Mouse (Mus musculus) hindbrain, embryonic 15.5 days (tissue): ENCODE data around the gene Olfr64. TPM values are rescaled to one million over a fixed set of nuclear protein-coding genes. Genes with fewer than 3 reads are reported as not detected.

Experiments
- ATAC-seq: fragments of 200-750 bp; cut with Nextera tagmentation; 2 replicates; pipeline ENCODE4 v1.8.0; 2017; ENCODE audit warnings: low read depth, moderate number of reproducible peaks, moderate TSS enrichment; ENCODE audit not compliant: low FRiP score
- H3K27ac ChIP-seq: fragments of 300-500 bp; sonication (generic); replicated peaks from 2 replicates; pipeline ENCODE4 v1.5.1; 2015; ENCODE audit warnings: mild to moderate bottlenecking, inconsistent platforms
- H3K27me3 ChIP-seq: fragments of 300-500 bp; sonication (generic); 2 replicates; pipeline ENCODE4 v1.6.1; 2015; ENCODE audit warnings: control low read depth, inconsistent platforms
- H3K36me3 ChIP-seq: fragments of 300-500 bp; sonication (generic); 2 replicates; pipeline ENCODE4 v1.6.1; 2015; ENCODE audit warnings: control low read depth, inconsistent platforms
- H3K4me1 ChIP-seq: fragments of 300-500 bp; sonication (generic); replicated peaks from 2 replicates; pipeline ENCODE4 v1.6.1; 2015; ENCODE audit warnings: control low read depth, inconsistent platforms
- H3K4me2 ChIP-seq: fragments of 300-500 bp; sonication (generic); 2 replicates; pipeline ENCODE4 v1.6.1; 2015; ENCODE audit warnings: moderate library complexity, mild to moderate bottlenecking, inconsistent platforms
- H3K4me3 ChIP-seq: fragments of 300-500 bp; sonication (generic); 2 replicates; pipeline ENCODE4 v1.5.1; 2015; ENCODE audit warnings: mild to moderate bottlenecking, inconsistent platforms
- H3K9ac ChIP-seq: fragments of 300-500 bp; sonication (generic); 2 replicates; pipeline ENCODE4 v1.6.1; 2015; ENCODE audit warnings: inconsistent platforms
- H3K9me3 ChIP-seq: fragments of 300-500 bp; sonication (generic); 2 replicates; pipeline ENCODE4 v1.6.1; 2016; ENCODE audit warnings: control low read depth, inconsistent platforms
- WGBS: fragments of 180-500 bp; shearing (Covaris S2); methylation state at CpG from one replicate; pipeline ENCODE4 v1.1.7; 2015; 5-methylcytosine and 5-hydroxymethylcytosine counted together
- polyA plus RNA-seq: library from polyadenylated mRNA; unstranded; fragments of >200 nt; fragmentation: Nextera tagmentation; extraction: Ambion mirVana; gene quantifications from 2 replicates; pipeline ENCODE4 v1.2.1, GENCODE M21; 2015

Olfr64 gene
- polyA plus RNA-seq, 1 experiment from 2014 or later: not detected

GRCm38 (mm10) chr7:103865716-103866115 lies 28.6 kb downstream of the Olfr64 start:
- no peak for ATAC-seq
- no peaks in the 10 kb centered on the region for H3K36me3 ChIP-seq

DNA sequence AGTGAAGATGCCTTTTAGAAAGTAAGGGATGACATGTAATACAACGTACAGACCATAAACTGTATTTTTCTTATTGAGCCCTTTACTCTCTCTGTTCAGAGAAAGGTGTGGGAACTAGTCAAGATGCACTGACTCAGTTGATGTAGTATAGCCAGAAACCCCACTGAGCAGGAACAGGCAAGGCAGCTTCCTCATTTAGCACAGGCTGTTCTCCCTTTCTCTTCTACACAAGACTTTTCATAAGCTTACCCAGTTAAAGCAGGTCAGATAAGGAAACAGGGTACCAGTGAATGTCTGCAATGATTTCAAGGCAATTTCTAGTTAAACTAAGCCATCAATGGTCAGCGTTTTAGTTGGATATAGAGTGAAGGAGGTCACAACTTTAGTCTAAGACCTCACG lies 32.8 kb downstream of the Olfr64 start:
- no peaks in the 10 kb centered on the region for H3K4me1 ChIP-seq
- no peak overlapping the region for H3K9ac ChIP-seq
- ATAC-seq: no peak
- H3K4me2 ChIP-seq: no peak overlapping the region
- no peak overlapping the region for H3K4me3 ChIP-seq
- no peaks in the 10 kb centered on the region for H3K27me3 ChIP-seq
- H3K27ac ChIP-seq: no peak overlapping the region
- WGBS: 83% methylated on average over 3 of the region's 3 CpGs
- H3K9me3 ChIP-seq: no peaks in the 10 kb centered on the region
- no peaks in the 10 kb centered on the region for H3K36me3 ChIP-seq

More at GRCm38 (mm10) chr7:103865716-103866115, 28.6 kb downstream of the Olfr64 start:
- Histone ChIP-seq H3K9me3 (no peaks in the 10 kb centered on the region), H3K9ac (no peak overlapping the region), H3K4me1 (no peaks in the 10 kb centered on the region), H3K27me3 (no peaks in the 10 kb centered on the region), H3K27ac (no peak overlapping the region), H3K4me3 (no peak overlapping the region), H3K4me2 (no peak overlapping the region)

GRCm38 (mm10) chr7:103860855-103861254 lies 33.4 kb downstream of the Olfr64 start:
- Histone ChIP-seq H3K9me3 (no peaks in the 10 kb centered on the region), H3K4me1 (no peaks in the 10 kb centered on the region), H3K9ac (no peak overlapping the region), H3K27ac (no peak overlapping the region), H3K4me2 (no peak overlapping the region), H3K36me3 (no peaks in the 10 kb centered on the region), H3K27me3 (no peaks in the 10 kb centered on the region), H3K4me3 (no peak overlapping the region)
- ATAC-seq: no peak
- WGBS: 71% methylated on average over 1 of the region's 1 CpGs

DNA sequence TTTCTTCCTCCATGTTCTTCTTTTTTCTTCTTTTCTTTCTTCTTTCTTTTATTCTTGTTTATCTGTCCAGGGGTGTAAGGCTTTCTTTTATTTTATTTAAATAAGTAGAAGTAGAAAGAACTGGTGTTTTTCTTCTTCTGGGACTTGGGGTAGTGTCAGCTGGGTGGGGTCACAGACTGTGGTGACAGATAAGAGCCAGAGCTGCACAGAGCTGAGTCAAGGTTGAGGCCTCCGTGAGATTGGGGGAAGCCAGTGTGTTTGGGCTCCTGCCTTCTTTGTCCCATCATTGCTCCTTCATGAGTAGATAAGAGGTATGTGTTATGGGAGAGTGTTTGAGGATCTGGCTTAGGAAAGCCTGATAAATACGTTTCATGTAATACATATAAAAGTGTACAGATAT lies 35.2 kb downstream of the Olfr64 start:
- H3K27ac ChIP-seq: no peak overlapping the region
- H3K27me3 ChIP-seq: no peaks in the 10 kb centered on the region
- no peaks in the 10 kb centered on the region for H3K4me1 ChIP-seq
- no peak for ATAC-seq
- no peaks in the 10 kb centered on the region for H3K36me3 ChIP-seq
- no peaks in the 10 kb centered on the region for H3K9me3 ChIP-seq
- no peak overlapping the region for H3K4me2 ChIP-seq
- H3K4me3 ChIP-seq: no peak overlapping the region
- WGBS: 80% methylated on average over 2 of the region's 2 CpGs
- no peak overlapping the region for H3K9ac ChIP-seq

GRCm38 (mm10) chr7:103854669-103855068 lies 39.6 kb downstream of the Olfr64 start:
- Histone ChIP-seq H3K27ac (no peak overlapping the region), H3K4me2 (no peak overlapping the region), H3K36me3 (no peaks in the 10 kb centered on the region), H3K9me3 (no peaks in the 10 kb centered on the region), H3K27me3 (no peaks in the 10 kb centered on the region), H3K4me1 (no peaks in the 10 kb centered on the region), H3K4me3 (no peak overlapping the region), H3K9ac (no peak overlapping the region)
- no peak for ATAC-seq
- WGBS: 71% methylated on average over 1 of the region's 1 CpGs

DNA sequence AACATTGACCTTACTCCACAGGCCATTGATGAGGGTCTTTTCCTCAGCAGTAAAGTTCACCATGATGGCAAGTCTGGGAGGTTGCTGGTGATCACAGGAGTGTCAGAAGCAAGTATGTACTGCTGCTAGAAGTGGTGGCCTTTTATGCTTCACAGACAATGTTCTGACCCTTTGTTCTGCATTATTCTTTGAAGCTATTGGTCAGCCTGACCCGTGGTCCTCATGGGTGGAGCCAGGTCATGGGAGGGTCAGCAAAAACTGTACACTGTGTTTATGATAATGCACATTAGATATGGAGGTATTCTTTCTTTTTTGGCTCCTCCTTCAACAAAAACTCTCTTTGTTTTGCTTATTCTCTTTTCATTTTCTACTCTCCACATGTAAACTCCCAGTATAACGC lies 41.2 kb downstream of the Olfr64 start, which contains the start of gene Hbb-y:
Gene Hbb-y, minus strand, starts transcription at position 127 of the 400 bp plus-strand sequence.
- Histone ChIP-seq H3K9me3 (no peaks in the 10 kb centered on the region), H3K4me1 (no peaks in the 10 kb centered on the region), H3K27ac (no peak within 1 kb of the TSS), H3K4me3 (no peak within 1 kb of the TSS), H3K27me3 (no peaks in the 10 kb centered on the region), H3K4me2 (no peak within 1 kb of the TSS), H3K36me3 (no peaks in the 10 kb centered on the region), H3K9ac (no peak within 1 kb of the TSS)
- no peak for ATAC-seq
- WGBS: 65% methylated on average over 2 of the region's 2 CpGs

DNA sequence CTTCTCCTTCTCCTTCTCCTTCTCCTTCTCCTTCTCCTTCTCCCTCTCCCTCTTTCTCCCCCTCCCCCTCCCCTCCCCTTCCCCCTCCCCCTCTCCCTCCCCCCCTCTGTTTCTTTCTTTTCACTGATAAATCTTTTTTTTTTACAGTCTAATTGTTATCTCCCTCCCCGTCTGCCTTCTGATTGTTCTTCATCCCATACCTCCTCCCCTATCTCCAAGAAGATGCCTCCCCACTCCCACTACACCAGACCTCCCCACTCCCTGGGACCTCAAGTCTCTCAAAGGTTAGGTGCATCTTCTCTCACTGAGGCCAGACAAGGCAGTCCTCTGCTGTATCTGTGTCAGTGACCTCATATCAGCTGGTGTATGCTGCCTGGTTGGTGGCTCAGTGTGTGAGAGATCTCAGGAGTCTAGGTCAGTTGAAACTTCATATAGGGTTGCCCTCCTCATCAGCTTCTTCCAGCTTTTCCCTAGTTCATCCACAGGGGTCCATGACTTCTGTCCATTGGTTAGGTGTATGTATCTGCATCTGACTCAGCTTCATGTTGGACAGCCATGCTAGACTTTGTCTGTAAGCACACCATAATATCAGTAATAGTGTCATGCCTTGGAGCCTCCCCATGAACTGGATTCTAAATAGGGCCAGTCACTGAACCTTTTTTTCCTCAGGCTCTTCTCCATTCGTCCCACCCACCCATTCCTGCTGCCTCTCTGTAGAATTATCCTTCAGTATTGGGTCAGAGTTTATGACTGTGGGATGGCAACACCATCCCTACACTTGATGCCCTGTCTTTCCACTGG lies 49.6 kb downstream of the Olfr64 start:
- no peak overlapping the region for H3K4me2 ChIP-seq
- no peak overlapping the region for H3K4me3 ChIP-seq
- ATAC-seq: no peak
- H3K9ac ChIP-seq: no peak overlapping the region
- no peaks in the 10 kb centered on the region for H3K9me3 ChIP-seq
- no peak overlapping the region for H3K27ac ChIP-seq
- no peaks in the 10 kb centered on the region for H3K36me3 ChIP-seq
- 67% methylated on average over 2 of the region's 2 CpGs for WGBS
- H3K27me3 ChIP-seq: no peaks in the 10 kb centered on the region
- no peaks in the 10 kb centered on the region for H3K4me1 ChIP-seq

GRCm38 (mm10) chr7:103843034-103843433 lies 51.3 kb downstream of the Olfr64 start, which contains the start of gene Hbb-bh1:
Gene Hbb-bh1 (minus strand): TSS chr7:103843164.
- no peaks in the 10 kb centered on the region for H3K27me3 ChIP-seq
- no peak within 1 kb of the TSS for H3K27ac ChIP-seq
- no peaks in the 10 kb centered on the region for H3K9me3 ChIP-seq
- no peak within 1 kb of the TSS for H3K9ac ChIP-seq
- ATAC-seq: no peak
- 94% methylated on average over 2 of the region's 2 CpGs for WGBS
- no peak within 1 kb of the TSS for H3K4me2 ChIP-seq
- H3K4me3 ChIP-seq: no peak within 1 kb of the TSS
- no peaks in the 10 kb centered on the region for H3K4me1 ChIP-seq
- no peaks in the 10 kb centered on the region for H3K36me3 ChIP-seq

DNA sequence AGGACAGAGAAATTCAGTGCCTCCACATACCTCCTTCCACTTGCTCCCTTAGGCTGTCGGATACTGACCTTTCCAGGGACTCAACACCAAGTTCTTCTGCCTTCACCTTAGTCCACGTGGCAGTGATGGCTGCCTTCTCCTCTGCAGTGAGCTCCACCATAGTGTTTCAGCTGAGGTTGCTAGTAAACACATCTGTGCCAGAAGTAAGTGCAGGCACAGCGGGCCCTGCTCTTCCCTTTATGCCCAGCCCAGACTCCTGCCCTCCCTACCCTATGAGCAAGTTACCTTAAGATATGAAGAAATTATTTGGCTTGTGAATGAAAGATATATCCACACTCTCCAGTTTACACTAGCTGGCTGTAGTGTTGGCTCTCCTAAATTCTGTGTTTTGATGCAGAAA lies 54.0 kb downstream of the Olfr64 start, which contains the start of gene Hbb-bh2:
Gene Hbb-bh2, minus strand, starts transcription at position 253 of the 400 bp plus-strand sequence.
- H3K9ac ChIP-seq: no peak within 1 kb of the TSS
- no peak within 1 kb of the TSS for H3K4me3 ChIP-seq
- no peak for ATAC-seq
- WGBS: 79% methylated on average over 3 of the region's 3 CpGs
- no peaks in the 10 kb centered on the region for H3K27me3 ChIP-seq
- H3K27ac ChIP-seq: no peak within 1 kb of the TSS
- no peak within 1 kb of the TSS for H3K4me2 ChIP-seq
- no peaks in the 10 kb centered on the region for H3K36me3 ChIP-seq
- H3K9me3 ChIP-seq: no peaks in the 10 kb centered on the region
- no peaks in the 10 kb centered on the region for H3K4me1 ChIP-seq

Other genes starting within 250 kb of the Olfr64 start
- gene Olfr623, start 230.8 kb downstream of the Olfr64 start, polyA plus RNA-seq: not detected in 2 replicates
- gene Olfr624, start 223.3 kb downstream of the Olfr64 start, polyA plus RNA-seq: 0.03 TPM in 1 of 2 replicates, not detected in the other
- gene Olfr625-ps1, start 211.8 kb downstream of the Olfr64 start, polyA plus RNA-seq: not detected in 2 replicates
- gene Olfr243, start 179.8 kb downstream of the Olfr64 start, polyA plus RNA-seq: not detected in 2 replicates
- gene Olfr628, start 164.1 kb downstream of the Olfr64 start, polyA plus RNA-seq: not detected in 2 replicates
- gene Olfr629, start 149.5 kb downstream of the Olfr64 start, polyA plus RNA-seq: not detected in 2 replicates
- not detected in 2 replicates for gene Olfr630, start 137.2 kb downstream of the Olfr64 start, polyA plus RNA-seq
- gene Olfr69, start 122.9 kb downstream of the Olfr64 start, polyA plus RNA-seq: not detected in 2 replicates
- gene Olfr68, start 114.8 kb downstream of the Olfr64 start, polyA plus RNA-seq: not detected in 2 replicates
- not detected in 2 replicates for gene Olfr67, start 102.7 kb downstream of the Olfr64 start, polyA plus RNA-seq
- gene Hbb-bt, start 80.5 kb downstream of the Olfr64 start, polyA plus RNA-seq: 1,494 and 1,956 TPM in 2 replicates
- 4,421 and 5,872 TPM in 2 replicates for gene Hbb-bs, start 66.4 kb downstream of the Olfr64 start, polyA plus RNA-seq
- gene Hbb-bh2, start 54.0 kb downstream of the Olfr64 start, polyA plus RNA-seq: not detected in 2 replicates
- gene Hbb-bh1, start 51.3 kb downstream of the Olfr64 start, polyA plus RNA-seq: 1.3 and 2.5 TPM in 2 replicates
- gene Hbb-y, start 41.3 kb downstream of the Olfr64 start, polyA plus RNA-seq: 123 and 187 TPM in 2 replicates
- not detected in 2 replicates for gene Olfr66, start 8.2 kb downstream of the Olfr64 start, polyA plus RNA-seq
- gene Olfr65, start 9.0 kb upstream of the Olfr64 start, polyA plus RNA-seq: not detected in 2 replicates
- gene Olfr631, start 34.3 kb upstream of the Olfr64 start, polyA plus RNA-seq: not detected in 2 replicates
- gene Olfr632, start 39.9 kb upstream of the Olfr64 start, polyA plus RNA-seq: not detected in 2 replicates
- gene Olfr633, start 50.0 kb upstream of the Olfr64 start, polyA plus RNA-seq: not detected in 2 replicates
- not detected in 2 replicates for gene Olfr635, start 76.7 kb upstream of the Olfr64 start, polyA plus RNA-seq
- gene Olfr638, start 104.3 kb upstream of the Olfr64 start, polyA plus RNA-seq: not detected in 2 replicates
- gene Olfr639, start 122.8 kb upstream of the Olfr64 start, polyA plus RNA-seq: 0.03 TPM in 1 of 2 replicates, not detected in the other
- not detected in 2 replicates for gene Olfr640, start 131.1 kb upstream of the Olfr64 start, polyA plus RNA-seq
- gene Olfr641, start 141.0 kb upstream of the Olfr64 start, polyA plus RNA-seq: not detected in 2 replicates
- gene Olfr642, start 158.2 kb upstream of the Olfr64 start, polyA plus RNA-seq: not detected in 2 replicates
- gene 4930516K23Rik, start 167.0 kb upstream of the Olfr64 start, polyA plus RNA-seq: not detected in 2 replicates
- gene Olfr644, start 177.4 kb upstream of the Olfr64 start, polyA plus RNA-seq: not detected in 2 replicates
- not detected in 2 replicates for gene Olfr645, start 191.0 kb upstream of the Olfr64 start, polyA plus RNA-seq
- not detected in 2 replicates for gene Olfr646, start 210.4 kb upstream of the Olfr64 start, polyA plus RNA-seq
- gene Ubqln5, start 235.3 kb upstream of the Olfr64 start, polyA plus RNA-seq: not detected in 2 replicates
- not detected in 2 replicates for gene Olfr643, start 242.9 kb upstream of the Olfr64 start, polyA plus RNA-seq
- not detected in 2 replicates for gene Ubqln3, start 248.8 kb upstream of the Olfr64 start, polyA plus RNA-seq